Mouse (Mus musculus): ENCODE results near the gene Cdh3. TPM values are rescaled to one million over a fixed set of nuclear protein-coding genes. Genes with fewer than 3 reads are reported as not detected.

Cdh3 gene
- total RNA-seq, 2 experiments from 2014 or later, result 0.30 to 0.50 TPM

- intact Hi-C loops (cut with DNase I), result no loop called here
- no peak for DNase-seq (ENCODE audit: low spot score in 2 of 2)
These were observed 88.7 kb downstream of the Cdh3 start for GRCm38 (mm10) chr8:106599265-106599979.

DNA sequence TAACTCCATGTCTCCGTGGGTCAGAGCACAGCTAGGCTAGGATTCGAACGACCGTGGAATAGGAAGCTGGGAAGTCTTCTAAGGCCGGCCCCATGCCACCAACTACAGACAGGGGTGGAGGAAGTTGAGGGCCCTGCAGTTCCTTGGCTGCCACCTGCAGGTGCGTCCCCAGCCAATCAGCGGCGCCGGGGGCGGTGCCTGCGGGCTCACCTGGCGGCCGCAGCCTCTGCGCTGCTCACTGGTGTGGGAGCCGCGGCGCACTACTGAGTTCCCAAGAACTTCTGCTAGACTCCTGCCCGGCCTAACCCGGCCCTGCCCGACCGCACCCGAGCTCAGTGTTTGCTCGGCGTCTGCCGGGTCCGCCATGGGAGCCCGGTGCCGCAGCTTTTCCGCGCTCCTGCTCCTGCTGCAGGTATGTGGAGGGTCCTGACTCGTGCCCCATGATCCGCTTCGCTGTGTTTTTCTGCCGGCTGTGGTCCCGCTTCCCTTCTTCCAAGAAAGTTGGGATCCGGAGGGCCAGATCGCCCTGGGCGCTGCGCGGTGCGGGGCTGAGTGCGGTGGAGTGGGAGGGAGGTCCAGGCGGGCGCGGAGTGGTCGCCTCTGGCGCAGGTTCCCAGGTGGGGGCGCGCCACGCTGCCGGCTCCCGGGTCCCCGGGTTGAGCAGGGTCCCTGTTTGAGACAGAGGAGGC is 92.6 kb downstream of the Cdh3 start, which contains the start of gene Cdh1:
Gene Cdh1 (plus strand): TSS at position 221 of the 689 bp plus-strand sequence.
- intact Hi-C loops (cut with DNase I), result no loop called here
- peak; percentile 9 to 23 for DNase-seq (ENCODE audit: low spot score in 2 of 2)

- intact Hi-C loops (cut with DNase I), result no loop called here
These were observed 93.2 kb downstream of the Cdh3 start for GRCm38 (mm10) chr8:106603933-106604332.

DNA sequence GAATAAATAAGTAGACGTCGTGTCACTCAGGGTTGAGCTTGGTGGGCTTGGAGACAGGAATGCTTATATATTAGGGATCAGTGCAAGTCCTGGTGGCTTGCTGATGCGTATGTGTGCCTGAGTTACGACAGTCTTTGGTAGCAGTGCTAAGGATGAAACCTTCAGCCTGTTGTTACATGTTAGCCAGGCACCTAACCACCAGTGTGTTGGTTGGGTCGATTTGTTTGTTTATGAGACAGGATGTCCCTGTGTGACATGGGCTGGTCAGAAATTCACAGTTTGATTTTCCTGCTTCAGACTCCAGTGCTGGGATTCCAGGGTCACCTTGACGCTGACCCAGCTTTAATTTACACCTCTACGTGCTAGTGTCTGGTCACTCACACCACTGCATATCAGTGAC is 95.0 kb downstream of the Cdh3 start:
- DNase-seq (ENCODE audit: low spot score in 2 of 2), result no peak
- intact Hi-C loops (cut with DNase I), result no loop called here

More at GRCm38 (mm10) chr8:106603933-106604332, 93.2 kb downstream of the Cdh3 start:
- DNase-seq (ENCODE audit: low spot score in 2 of 2), result no peak

DNA sequence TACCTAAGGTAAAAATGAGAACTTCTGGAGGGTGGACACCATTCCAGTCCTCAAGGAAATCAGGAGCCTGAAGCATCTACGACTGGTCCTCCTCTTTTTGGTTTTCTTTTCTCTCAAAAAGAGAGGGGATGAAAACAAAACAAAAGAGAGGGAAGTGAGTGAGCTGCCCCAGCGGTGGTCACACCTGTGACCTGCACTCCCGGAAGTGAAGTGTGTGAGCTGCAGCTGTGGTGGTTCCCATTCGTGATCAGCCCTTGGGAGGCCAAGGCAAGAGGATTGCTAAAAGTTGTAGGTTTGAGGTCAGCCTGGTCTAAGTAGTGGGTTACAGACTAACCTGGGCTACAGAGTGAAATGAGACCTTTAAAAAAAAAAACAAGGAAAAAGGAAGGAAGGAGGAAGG is 95.4 kb downstream of the Cdh3 start:
- intact Hi-C loops (cut with DNase I), result no loop called here
- DNase-seq (ENCODE audit: low spot score in 2 of 2), result no peak

DNA sequence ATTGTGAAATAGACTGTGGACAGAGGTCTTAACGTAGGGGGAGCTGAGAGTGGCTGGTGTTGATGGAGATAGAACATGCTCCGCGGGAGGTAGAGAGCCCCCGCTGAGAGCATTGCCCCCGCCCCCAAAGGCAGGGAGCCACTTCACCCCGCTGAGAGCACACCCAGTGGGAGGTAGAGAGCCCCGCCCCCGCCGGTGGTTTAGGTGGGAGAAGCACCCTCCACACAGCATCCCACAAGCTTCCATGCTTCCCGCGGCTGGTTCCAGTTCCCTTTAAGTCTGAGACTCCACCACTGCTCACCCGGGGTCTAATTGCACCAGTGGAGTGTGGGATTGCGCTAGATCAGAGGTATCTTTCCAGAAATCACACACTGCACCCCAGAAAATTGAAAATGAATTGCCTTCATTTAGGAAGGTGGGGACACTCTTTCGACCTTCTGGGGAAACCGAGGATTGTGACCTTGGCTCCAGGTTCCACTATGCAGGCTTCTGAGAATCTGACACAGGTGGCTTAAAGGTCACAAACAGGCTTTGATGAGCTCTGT is 96.0 kb downstream of the Cdh3 start:
- intact Hi-C loops (cut with DNase I), result no loop called here
- DNase-seq (ENCODE audit: low spot score in 2 of 2), result no peak

Other genes starting within 250 kb of the Cdh3 start
- 10 to 100 TPM; 59.2 to 69.9 TPM for gene Smpd3, start 172.9 kb upstream of the Cdh3 start, total RNA-seq (2021)
- gene Zfp90, start 95.6 kb upstream of the Cdh3 start, total RNA-seq (2021), result 10 to 100 TPM; 11.1 to 11.7 TPM
- gene 6030452D12Rik, start 10.4 kb upstream of the Cdh3 start, total RNA-seq (2021), result not detected
- 10 to 100 TPM; 76.4 to 91.4 TPM for gene Gm10073, start 62.6 kb downstream of the Cdh3 start, total RNA-seq (2021)
- 1 to 10 TPM; 1.4 to 1.9 TPM for gene Cdh1, start 92.5 kb downstream of the Cdh3 start, total RNA-seq (2021)
- gene Tango6, start 172.2 kb downstream of the Cdh3 start, total RNA-seq (2021), result 1 to 10 TPM; 6.0 to 6.1 TPM